Mouse (Mus musculus) urinary bladder, postnatal 4 days (tissue): ENCODE measurements around the gene Cdk8.

Experiments
- DNase-seq, 2 experiments: peaks; one replicate each; pipeline ENCODE4 v3.0.0; 2021 to 2022; ENCODE audit warnings: low spot score in 2 of 2

Cdk8 gene

DNA sequence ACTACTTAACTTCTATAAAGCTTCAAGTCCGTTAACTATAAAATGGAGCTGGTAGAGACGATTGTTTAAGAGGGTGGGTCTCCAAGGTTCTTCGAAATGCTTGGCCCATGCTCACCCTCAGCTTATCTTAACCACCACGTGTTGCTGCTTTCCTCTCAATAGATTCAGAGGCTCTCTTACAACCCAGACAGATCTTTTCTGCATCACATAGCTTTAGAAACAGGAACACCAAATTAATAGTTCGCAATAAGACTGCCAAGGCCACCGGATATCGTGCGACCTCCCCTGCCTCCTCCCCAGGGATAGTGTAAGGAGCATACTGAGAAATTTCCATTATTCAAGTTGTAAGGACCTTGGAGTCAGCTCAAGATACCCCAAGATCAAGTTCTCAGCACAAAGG is 87.4 kb downstream of the Cdk8 start:
- DNase-seq: no peak

DNA sequence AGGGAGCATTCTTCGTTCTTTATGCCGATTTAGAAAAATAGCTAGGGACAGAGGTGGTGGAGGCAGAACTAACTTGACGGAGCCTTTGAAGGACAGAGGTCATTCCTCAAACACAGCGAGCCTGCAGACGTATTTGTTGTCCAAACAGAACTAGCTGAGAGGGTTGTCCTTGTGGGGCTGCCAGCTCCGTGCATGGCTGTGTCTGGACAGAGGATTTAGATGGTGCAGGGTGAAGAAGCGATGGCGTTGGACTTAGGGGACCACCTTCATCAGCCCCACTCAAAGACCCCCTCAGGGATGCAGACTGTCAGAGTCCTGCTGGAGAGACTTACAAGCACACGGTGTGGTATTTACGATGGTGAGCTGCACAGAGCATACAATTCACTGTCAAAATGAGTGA is 97.9 kb downstream of the Cdk8 start:
- no peak for DNase-seq

DNA sequence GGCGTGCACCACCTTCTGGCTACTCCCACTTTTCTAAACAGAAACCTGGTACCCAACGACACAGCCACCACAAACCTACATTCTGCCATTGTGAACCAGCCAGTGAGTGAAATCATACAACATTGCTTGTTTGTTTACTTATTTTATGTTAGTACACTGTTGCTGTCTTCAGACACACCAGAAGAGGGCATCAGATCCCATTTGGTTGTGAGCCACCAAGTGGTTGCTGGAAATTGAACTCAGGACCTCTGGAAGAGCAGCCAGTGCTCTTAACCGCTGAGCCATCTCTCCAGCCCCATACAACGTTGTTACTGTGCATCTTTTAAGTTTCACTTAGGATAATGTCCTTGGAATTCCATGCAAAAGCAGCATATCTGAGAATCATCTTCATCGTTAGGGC is 98.5 kb downstream of the Cdk8 start:
- no peak for DNase-seq

GRCm38 (mm10) chr5:146330031-146330764 is 99.2 kb downstream of the Cdk8 start:
- no peak for DNase-seq

DNA sequence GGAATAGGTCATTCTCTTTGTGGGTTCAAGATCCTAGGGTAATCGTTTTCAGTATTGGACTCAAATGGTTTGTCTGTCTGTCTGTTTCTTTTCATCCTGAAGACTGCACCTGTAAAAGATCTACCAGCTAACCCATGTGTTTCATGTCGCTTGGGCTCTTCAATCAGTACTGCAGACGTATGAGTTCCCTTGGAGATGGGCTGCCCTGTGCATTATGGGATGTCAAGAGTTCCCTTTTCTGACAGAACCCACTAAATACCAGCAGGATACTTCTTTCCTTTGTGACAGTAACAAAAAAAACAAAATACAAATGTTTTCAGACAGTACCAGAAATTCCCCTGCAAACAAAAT is 99.7 kb downstream of the Cdk8 start:
- no peak for DNase-seq

DNA sequence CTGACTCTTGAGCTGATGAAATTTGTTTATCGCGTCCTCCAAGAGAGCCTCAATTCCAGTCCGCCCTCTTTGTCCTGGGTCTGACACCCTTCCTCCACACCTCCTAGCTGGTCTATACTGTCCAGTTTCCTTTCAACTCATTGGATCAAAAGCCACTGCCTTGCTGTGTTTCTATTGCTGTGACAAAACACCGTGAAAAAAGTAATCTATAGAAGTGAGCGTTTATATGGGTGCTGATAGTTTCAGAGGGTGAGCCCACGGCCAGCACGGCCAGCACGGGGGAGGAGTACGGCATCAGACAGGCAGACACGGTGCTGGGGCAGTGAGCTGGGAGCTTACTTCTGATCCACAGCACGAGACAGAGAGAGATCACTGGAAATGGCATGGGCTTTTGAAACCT is 100.1 kb downstream of the Cdk8 start:
- no peak for DNase-seq

GRCm38 (mm10) chr5:146332541-146332940 is 101.5 kb downstream of the Cdk8 start:
- no peak for DNase-seq

GRCm38 (mm10) chr5:146334410-146334809 is 103.4 kb downstream of the Cdk8 start:
- no peak for DNase-seq

DNA sequence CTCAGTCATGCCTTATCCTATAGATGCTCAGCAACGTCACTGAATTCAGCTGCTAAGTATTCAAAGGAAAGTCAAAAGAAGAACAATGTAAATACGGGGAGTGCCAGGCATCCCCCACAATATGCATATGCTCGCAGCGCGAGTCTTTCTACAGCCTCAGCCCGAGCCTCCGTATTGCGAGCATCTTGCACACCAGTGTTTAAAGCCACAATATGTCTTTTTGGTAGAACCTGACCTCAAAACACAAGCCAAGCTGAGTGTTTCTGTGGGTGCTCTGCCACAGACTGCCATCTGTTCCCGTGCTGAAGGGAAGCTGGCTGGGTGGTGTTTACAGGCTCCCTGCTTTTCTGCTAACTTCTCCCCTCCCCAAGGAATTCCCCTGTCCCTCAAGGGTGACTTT is 107.0 kb downstream of the Cdk8 start:
- DNase-seq: no peak

GRCm38 (mm10) chr5:146340037-146340436 is 109.0 kb downstream of the Cdk8 start:
- no peak for DNase-seq

DNA sequence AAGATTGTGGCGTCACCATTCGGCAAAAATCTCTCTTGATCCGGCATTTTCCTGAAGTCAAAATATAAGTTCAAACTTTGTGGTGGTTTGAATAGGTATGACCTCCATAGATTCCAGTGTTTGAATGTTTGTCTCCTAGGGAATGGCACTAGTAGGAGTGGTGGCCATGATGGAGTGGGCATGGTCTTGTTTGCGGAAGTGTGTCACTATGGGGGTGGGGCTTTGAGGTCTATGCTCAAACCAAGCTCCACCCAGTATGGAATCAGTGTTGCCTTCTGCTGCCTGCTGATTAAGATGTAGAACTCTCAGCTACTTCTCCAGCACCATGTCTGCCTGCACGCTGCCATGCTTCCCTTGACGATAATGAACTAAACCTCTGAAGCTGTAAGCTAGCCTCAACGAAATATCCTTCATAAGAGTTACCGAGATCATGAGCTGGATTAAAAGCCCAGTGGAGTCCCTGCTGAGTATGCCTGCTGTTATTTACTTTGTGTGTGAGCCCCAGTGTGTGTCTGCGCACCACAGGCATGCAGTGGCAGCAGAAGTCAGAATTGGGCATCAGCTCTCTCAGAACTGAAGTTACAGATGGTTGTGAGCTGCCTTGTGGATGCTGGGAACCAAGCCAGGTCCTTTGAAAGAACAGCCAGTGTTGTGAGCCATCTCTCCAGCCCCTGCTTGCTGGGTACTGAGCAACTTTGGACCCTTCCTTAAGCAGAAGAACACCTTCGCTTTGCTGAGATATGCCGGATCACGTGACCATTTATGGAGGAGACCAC is 114.1 kb downstream of the Cdk8 start:
- DNase-seq: no peak

- DNase-seq: no peak
These were observed 116.1 kb downstream of the Cdk8 start for GRCm38 (mm10) chr5:146347081-146347480.

DNA sequence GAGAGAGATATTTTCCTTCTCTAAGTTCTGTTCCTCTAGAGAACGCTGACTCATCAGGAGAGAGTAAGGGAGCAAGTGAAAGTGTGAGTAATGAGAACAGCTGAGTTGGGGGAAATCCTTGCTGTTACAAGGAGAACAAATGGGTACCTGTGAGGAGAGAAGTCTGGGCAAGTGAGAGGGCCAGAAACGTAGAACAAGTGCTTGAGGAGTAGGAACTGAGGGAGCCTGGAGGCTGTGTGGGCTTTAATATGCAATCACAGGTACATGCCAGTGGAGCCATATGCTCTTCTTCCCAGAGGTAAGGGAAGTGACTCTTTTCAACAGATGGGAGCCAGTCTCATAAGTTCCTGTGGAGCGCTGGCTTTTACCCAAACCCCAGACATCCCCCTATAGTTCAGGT is 118.2 kb downstream of the Cdk8 start:
- no peak for DNase-seq

DNA sequence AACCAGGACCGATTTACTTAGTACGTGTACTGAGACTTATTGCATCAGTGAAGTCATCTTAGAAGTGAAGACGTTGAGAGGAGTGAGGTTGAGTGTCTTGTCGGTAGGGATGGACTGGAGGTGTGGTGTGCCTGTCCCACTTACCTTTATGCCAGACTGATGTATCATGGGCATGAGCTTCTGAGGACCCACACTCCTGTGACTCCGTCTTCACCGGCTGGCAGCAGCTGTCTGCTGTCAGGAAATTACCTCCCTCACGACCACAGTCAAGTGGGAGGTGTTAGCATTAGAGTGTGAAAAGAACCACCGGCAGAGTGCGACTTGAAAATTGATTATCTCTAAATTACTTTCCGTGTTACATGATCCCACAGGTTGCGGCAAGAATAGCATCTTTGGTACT is 119.8 kb downstream of the Cdk8 start:
- no peak for DNase-seq

GRCm38 (mm10) chr5:146352006-146352405 is 121.0 kb downstream of the Cdk8 start:
- DNase-seq: no peak
